Mouse (Mus musculus): ENCODE data around the gene Isoc2b. TPM values are rescaled to one million over a fixed set of nuclear protein-coding genes. Genes with fewer than 3 reads are reported as not detected.
"Not testable (repeated sequence)": the region's sequence is repeated elsewhere in the genome, so short reads cannot be mapped to it uniquely, and the experiment has no call there.

Isoc2b gene
- polyA plus RNA-seq, 1 experiment: 3.9 TPM

DNA sequence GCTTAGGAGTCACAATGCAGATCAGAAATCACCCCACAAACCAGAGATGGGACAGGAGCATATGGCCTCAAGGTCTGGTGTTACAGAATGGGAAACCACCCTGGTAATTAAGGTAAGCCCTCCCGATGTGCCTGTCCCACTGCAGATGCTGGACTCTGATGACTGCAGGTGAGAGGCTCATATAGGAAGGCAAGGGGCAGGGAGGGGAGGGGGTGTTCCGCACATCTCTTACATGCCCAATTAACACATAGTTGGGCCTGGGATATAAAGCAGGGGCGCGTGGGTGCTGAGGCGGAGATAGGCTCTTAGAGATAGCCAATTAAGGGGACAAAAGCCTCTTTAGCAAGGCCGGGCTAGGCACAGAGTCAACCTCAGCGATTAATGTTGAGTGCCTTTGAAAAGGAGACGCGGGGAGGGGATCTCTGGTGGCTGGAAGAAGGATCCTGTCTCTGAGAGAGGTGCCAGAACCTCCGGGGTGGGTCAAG is 36.5 kb upstream of the Isoc2b start, which contains the start of gene Gm36210:
Gene Gm36210 (minus strand): TSS at position 51 of the 485 bp plus-strand sequence.
- Histone ChIP-seq H3K4me3 (replicated peaks; ENCODE audit: control insufficient read depth, low read depth, low read length) (no peak within 1 kb of the TSS), H3K27ac (ENCODE audit: control insufficient read depth, insufficient read depth, low read depth, low read length, poor library complexity) (no peak within 1 kb of the TSS), H3K4me1 (ENCODE audit: control insufficient read depth, insufficient read depth, low read length) (no peaks in the 10 kb centered on the region)
- TF ChIP-seq CTCF (IDR thresholded peaks at IDR 0.05; ENCODE audit: control insufficient read depth, insufficient read depth, low read length) (no peak), POLR2A (IDR thresholded peaks at IDR 0.05; ENCODE audit: borderline replicate concordance, control insufficient read depth, low read depth, low read length) (no peak)
- 82% methylated on average over 10 of the region's 10 CpGs for WGBS

DNA sequence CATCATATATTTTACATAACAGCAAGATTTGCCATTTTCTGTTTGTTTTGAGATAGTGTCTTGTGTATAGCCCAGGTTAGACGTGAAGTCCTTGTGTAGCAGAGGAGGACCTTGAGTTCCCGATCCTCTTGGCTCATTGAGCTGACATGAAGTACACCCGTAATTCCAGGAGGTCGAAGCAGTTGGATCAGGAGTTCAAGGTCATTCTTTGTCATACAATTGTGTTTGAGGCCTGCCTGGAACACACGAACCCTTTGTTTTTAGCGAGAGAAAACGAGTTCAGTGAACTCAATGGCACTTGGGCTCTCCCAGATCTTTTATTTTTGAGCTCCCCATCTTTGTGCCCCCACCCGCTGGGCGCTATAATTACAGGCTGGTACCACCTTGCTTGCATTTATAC is 32.3 kb upstream of the Isoc2b start:
- H3K27ac ChIP-seq (ENCODE audit: control insufficient read depth, insufficient read depth, low read depth, low read length, poor library complexity): no peak overlapping the region
- 85% methylated on average over 9 of the region's 9 CpGs for WGBS
- TF ChIP-seq CTCF (IDR thresholded peaks at IDR 0.05; ENCODE audit: control insufficient read depth, insufficient read depth, low read length) (no peak), POLR2A (IDR thresholded peaks at IDR 0.05; ENCODE audit: borderline replicate concordance, control insufficient read depth, low read depth, low read length) (no peak)

GRCm38 (mm10) chr7:4901171-4901570 is 31.1 kb upstream of the Isoc2b start:
- TF ChIP-seq POLR2A (IDR thresholded peaks at IDR 0.05; ENCODE audit: borderline replicate concordance, control insufficient read depth, low read depth, low read length): no peak
- TF ChIP-seq CTCF (IDR thresholded peaks at IDR 0.05; ENCODE audit: control insufficient read depth, insufficient read depth, low read length): peak; percentile 67
- WGBS: 75% methylated on average over 8 of the region's 8 CpGs
- no peaks in the 10 kb centered on the region for H3K4me1 ChIP-seq (ENCODE audit: control insufficient read depth, insufficient read depth, low read length)
- H3K4me3 ChIP-seq (replicated peaks; ENCODE audit: control insufficient read depth, low read depth, low read length): no peak overlapping the region
- no peak overlapping the region for H3K27ac ChIP-seq (ENCODE audit: control insufficient read depth, insufficient read depth, low read depth, low read length, poor library complexity)

More for the DNA sequence above, 32.3 kb upstream of the Isoc2b start:
- no peaks in the 10 kb centered on the region for H3K4me1 ChIP-seq (ENCODE audit: control insufficient read depth, insufficient read depth, low read length)
- no peak overlapping the region for H3K4me3 ChIP-seq (replicated peaks; ENCODE audit: control insufficient read depth, low read depth, low read length)

DNA sequence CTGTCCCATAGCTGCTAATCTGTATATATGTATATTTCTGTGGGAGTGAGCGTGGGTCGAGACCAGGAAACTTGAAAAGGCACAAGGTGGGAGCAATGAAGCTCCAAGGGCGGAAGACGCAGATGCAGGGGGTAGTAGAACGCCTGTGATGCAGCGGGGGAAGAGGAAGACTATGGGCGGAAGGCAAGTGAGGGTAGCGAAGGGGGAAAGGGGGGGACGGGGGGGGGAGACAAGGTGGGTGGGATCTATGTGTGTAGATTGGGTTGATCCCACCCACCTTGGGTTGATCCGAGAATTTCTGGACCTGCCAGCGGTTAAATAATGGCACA is 30.4 kb upstream of the Isoc2b start:
- H3K4me3 ChIP-seq (replicated peaks; ENCODE audit: control insufficient read depth, low read depth, low read length): no peak overlapping the region
- no peaks in the 10 kb centered on the region for H3K4me1 ChIP-seq (ENCODE audit: control insufficient read depth, insufficient read depth, low read length)
- no peak overlapping the region for H3K27ac ChIP-seq (ENCODE audit: control insufficient read depth, insufficient read depth, low read depth, low read length, poor library complexity)
- 31% methylated on average over 11 of the region's 11 CpGs for WGBS
- TF ChIP-seq CTCF (IDR thresholded peaks at IDR 0.05; ENCODE audit: control insufficient read depth, insufficient read depth, low read length): no peak
- TF ChIP-seq POLR2A (IDR thresholded peaks at IDR 0.05; ENCODE audit: borderline replicate concordance, control insufficient read depth, low read depth, low read length): no peak

DNA sequence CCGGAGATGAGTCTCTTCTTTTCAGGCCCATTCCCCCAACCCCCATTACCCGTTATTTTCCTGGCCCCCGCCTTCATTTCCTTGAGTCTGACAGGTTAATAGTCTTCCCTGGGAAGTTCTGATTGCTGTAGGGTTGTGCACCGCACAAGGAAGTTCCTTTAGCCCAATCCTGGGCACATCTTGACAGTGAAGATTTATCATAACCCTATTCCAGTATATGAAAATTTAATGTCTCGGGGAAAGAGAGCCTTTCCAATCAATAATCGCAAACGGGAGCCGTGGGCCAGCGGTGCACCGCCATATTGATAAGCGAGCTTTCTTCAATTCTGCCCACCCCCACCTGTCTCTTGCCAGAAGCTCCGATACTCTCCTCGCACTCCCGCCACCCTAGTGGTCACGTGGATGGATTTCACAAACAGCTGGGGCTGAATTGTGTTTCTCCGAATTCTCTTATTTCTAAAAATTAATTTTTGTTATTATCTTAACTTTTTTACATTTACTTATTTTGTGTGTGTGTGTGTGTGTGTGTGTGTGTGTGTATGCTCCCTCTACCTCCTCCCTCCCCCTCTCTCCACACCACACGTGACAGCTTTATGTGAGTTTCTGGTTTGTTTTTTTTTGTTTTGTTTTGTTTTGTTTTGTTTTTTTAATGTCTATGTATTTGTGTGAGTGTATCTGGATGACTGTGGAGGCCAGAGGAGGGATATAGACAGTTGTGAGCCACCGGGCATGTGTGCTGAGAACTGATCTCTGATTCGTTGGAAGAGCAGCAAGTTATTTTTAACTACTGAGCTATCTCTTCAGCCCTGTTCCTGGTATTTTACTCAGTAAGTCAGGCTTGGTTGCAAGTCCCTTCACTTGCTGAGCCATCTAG is 29.8 kb upstream of the Isoc2b start:
- Histone ChIP-seq H3K4me3 (replicated peaks; ENCODE audit: control insufficient read depth, low read depth, low read length) (no peak overlapping the region), H3K27ac (ENCODE audit: control insufficient read depth, insufficient read depth, low read depth, low read length, poor library complexity) (no peak overlapping the region), H3K4me1 (ENCODE audit: control insufficient read depth, insufficient read depth, low read length) (no peaks in the 10 kb centered on the region)
- 7% methylated on average over 19 of the region's 19 CpGs for WGBS
- TF ChIP-seq POLR2A (IDR thresholded peaks at IDR 0.05; ENCODE audit: borderline replicate concordance, control insufficient read depth, low read depth, low read length) (no peak), CTCF (IDR thresholded peaks at IDR 0.05; ENCODE audit: control insufficient read depth, insufficient read depth, low read length) (no peak)

- 53% methylated on average over 18 of the region's 18 CpGs for WGBS
- no peak overlapping the region for H3K27ac ChIP-seq (ENCODE audit: control insufficient read depth, insufficient read depth, low read depth, low read length, poor library complexity)
- no peak for TF ChIP-seq POLR2A (IDR thresholded peaks at IDR 0.05; ENCODE audit: borderline replicate concordance, control insufficient read depth, low read depth, low read length)
- TF ChIP-seq CTCF (IDR thresholded peaks at IDR 0.05; ENCODE audit: control insufficient read depth, insufficient read depth, low read length): no peak
- no peaks in the 10 kb centered on the region for H3K4me1 ChIP-seq (ENCODE audit: control insufficient read depth, insufficient read depth, low read length)
- no peak overlapping the region for H3K4me3 ChIP-seq (replicated peaks; ENCODE audit: control insufficient read depth, low read depth, low read length)
Observed at GRCm38 (mm10) chr7:4898851-4899648, 29.0 kb upstream of the Isoc2b start.

GRCm38 (mm10) chr7:4895186-4895585 is 25.1 kb upstream of the Isoc2b start:
- 85% methylated on average over 11 of the region's 11 CpGs for WGBS
- Histone ChIP-seq H3K4me1 (ENCODE audit: control insufficient read depth, insufficient read depth, low read length) (no peaks in the 10 kb centered on the region), H3K4me3 (replicated peaks; ENCODE audit: control insufficient read depth, low read depth, low read length) (no peak overlapping the region), H3K27ac (ENCODE audit: control insufficient read depth, insufficient read depth, low read depth, low read length, poor library complexity) (no peak overlapping the region)
- TF ChIP-seq POLR2A (IDR thresholded peaks at IDR 0.05; ENCODE audit: borderline replicate concordance, control insufficient read depth, low read depth, low read length) (no peak), CTCF (IDR thresholded peaks at IDR 0.05; ENCODE audit: control insufficient read depth, insufficient read depth, low read length) (no peak)

DNA sequence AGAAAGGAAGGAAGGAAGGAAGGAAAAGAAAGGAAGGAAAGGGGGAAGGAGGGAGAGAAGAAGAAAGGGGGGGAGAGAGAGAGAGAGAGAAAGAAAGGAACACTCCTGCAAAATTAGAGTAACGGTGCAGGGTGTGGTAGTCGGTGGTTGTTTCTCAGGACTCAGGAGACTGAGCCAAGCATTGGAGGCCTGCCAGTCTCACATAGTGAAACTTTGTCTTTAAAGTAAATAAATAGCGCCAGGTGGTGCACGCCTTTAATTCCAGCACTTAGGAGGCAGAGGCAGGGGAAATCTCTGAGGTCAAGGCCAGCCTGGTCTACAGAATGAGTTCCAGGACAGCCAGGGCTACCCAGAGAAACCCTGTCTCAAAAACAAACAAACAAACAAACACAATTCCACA is 16.6 kb upstream of the Isoc2b start:
- Histone ChIP-seq H3K4me3 (replicated peaks; ENCODE audit: control insufficient read depth, low read depth, low read length) (no peak overlapping the region), H3K27ac (ENCODE audit: control insufficient read depth, insufficient read depth, low read depth, low read length, poor library complexity) (no peak overlapping the region), H3K4me1 (ENCODE audit: control insufficient read depth, insufficient read depth, low read length) (no peaks in the 10 kb centered on the region)
- 72% methylated on average over 4 of the region's 4 CpGs for WGBS
- TF ChIP-seq POLR2A (IDR thresholded peaks at IDR 0.05; ENCODE audit: borderline replicate concordance, control insufficient read depth, low read depth, low read length) (no peak), CTCF (IDR thresholded peaks at IDR 0.05; ENCODE audit: control insufficient read depth, insufficient read depth, low read length) (no peak)

- H3K27ac ChIP-seq (ENCODE audit: control insufficient read depth, insufficient read depth, low read depth, low read length, poor library complexity); H3K4me3 ChIP-seq (replicated peaks; ENCODE audit: control insufficient read depth, low read depth, low read length); H3K4me1 ChIP-seq (ENCODE audit: control insufficient read depth, insufficient read depth, low read length): not testable (repeated sequence)
- 89% methylated on average over 1 of the region's 1 CpGs for WGBS
Observed at GRCm38 (mm10) chr7:4879036-4879435, 9.0 kb upstream of the Isoc2b start.
